Mouse (Mus musculus): ENCODE results near the gene Nxpe5.
A peak's percentile ranks its signal among the peaks of the same experiment; 100 is the strongest.
"Not testable (repeated sequence)": the region's sequence is repeated elsewhere in the genome, so short reads cannot be mapped to it uniquely, and the experiment has no call there.

The Nxpe5 gene

GRCm38 (mm10) chr5:138225700-138226099 is at the start of gene Nxpe5:
Gene Nxpe5, plus strand, starts transcription at chr5:138225898.
- DNase-seq (ENCODE audit: low spot score), result no peak

GRCm38 (mm10) chr5:138186950-138187638 is 38.6 kb upstream of the Nxpe5 start, which contains the start of the genes Taf6 and Cnpy4:
Gene Taf6, minus strand, starts transcription at chr5:138187451.
Gene Cnpy4, plus strand, starts transcription at chr5:138187485.
- peak; percentile 41 for DNase-seq (ENCODE audit: low spot score)

GRCm38 (mm10) chr5:138187661-138188306 is 37.9 kb upstream of the Nxpe5 start:
- no peak for DNase-seq (ENCODE audit: low spot score)

- peak; percentile 73 for DNase-seq (ENCODE audit: low spot score)
Measured at GRCm38 (mm10) chr5:138193771-138194727, 31.6 kb upstream of the Nxpe5 start, which contains the start of gene Mblac1. Gene Mblac1, plus strand, starts transcription at chr5:138194314.

- DNase-seq (ENCODE audit: low spot score), result no peak
Measured at GRCm38 (mm10) chr5:138194755-138195345, 30.8 kb upstream of the Nxpe5 start.

GRCm38 (mm10) chr5:138195463-138195862 is 30.2 kb upstream of the Nxpe5 start:
- no peak for DNase-seq (ENCODE audit: low spot score)

GRCm38 (mm10) chr5:138199576-138199975 is 26.1 kb upstream of the Nxpe5 start:
- no peak for DNase-seq (ENCODE audit: low spot score)

GRCm38 (mm10) chr5:138202086-138202485 is 23.6 kb upstream of the Nxpe5 start:
- no peak for DNase-seq (ENCODE audit: low spot score)

- DNase-seq (ENCODE audit: low spot score), result no peak
Measured at GRCm38 (mm10) chr5:138207253-138207652, 18.4 kb upstream of the Nxpe5 start.

GRCm38 (mm10) chr5:138207873-138208272 is 17.8 kb upstream of the Nxpe5 start:
- no peak for DNase-seq (ENCODE audit: low spot score)

GRCm38 (mm10) chr5:138216632-138217031 is 9.1 kb upstream of the Nxpe5 start:
- not testable (repeated sequence) for DNase-seq (ENCODE audit: low spot score)

GRCm38 (mm10) chr5:138219864-138220263 is 5.8 kb upstream of the Nxpe5 start:
- DNase-seq (ENCODE audit: low spot score), result no peak

- DNase-seq (ENCODE audit: low spot score), result peak; percentile 67
Measured at GRCm38 (mm10) chr5:138222111-138222510, 3.6 kb upstream of the Nxpe5 start.

GRCm38 (mm10) chr5:138223287-138223686 is 2.4 kb upstream of the Nxpe5 start:
- no peak for DNase-seq (ENCODE audit: low spot score)

- no peak for DNase-seq (ENCODE audit: low spot score)
Measured at GRCm38 (mm10) chr5:138226491-138226890, 793 bp downstream of the Nxpe5 start.

GRCm38 (mm10) chr5:138227367-138227766 is 1.7 kb downstream of the Nxpe5 start:
- DNase-seq (ENCODE audit: low spot score), result no peak

- DNase-seq (ENCODE audit: low spot score), result no peak
Measured at GRCm38 (mm10) chr5:138228026-138228425, 2.3 kb downstream of the Nxpe5 start.

GRCm38 (mm10) chr5:138229511-138229910 is 3.8 kb downstream of the Nxpe5 start:
- DNase-seq (ENCODE audit: low spot score), result no peak

GRCm38 (mm10) chr5:138233778-138234177 is 8.1 kb downstream of the Nxpe5 start:
- DNase-seq (ENCODE audit: low spot score), result no peak

- DNase-seq (ENCODE audit: low spot score), result no peak
Measured at GRCm38 (mm10) chr5:138234224-138234623, 8.5 kb downstream of the Nxpe5 start.

- DNase-seq (ENCODE audit: low spot score), result no peak
Measured at GRCm38 (mm10) chr5:138241511-138241910, 15.8 kb downstream of the Nxpe5 start.

GRCm38 (mm10) chr5:138251144-138251543 is 25.4 kb downstream of the Nxpe5 start:
- DNase-seq (ENCODE audit: low spot score), result no peak
